Mouse (Mus musculus): Measurements from ENCODE around the gene Snx9. TPM values are rescaled to one million over a fixed set of nuclear protein-coding genes. Genes with fewer than 3 reads are reported as not detected.

Gene Snx9
- polyA plus RNA-seq, 2 experiments from 2014 or later, result 4.8 to 7.7 TPM

DNA sequence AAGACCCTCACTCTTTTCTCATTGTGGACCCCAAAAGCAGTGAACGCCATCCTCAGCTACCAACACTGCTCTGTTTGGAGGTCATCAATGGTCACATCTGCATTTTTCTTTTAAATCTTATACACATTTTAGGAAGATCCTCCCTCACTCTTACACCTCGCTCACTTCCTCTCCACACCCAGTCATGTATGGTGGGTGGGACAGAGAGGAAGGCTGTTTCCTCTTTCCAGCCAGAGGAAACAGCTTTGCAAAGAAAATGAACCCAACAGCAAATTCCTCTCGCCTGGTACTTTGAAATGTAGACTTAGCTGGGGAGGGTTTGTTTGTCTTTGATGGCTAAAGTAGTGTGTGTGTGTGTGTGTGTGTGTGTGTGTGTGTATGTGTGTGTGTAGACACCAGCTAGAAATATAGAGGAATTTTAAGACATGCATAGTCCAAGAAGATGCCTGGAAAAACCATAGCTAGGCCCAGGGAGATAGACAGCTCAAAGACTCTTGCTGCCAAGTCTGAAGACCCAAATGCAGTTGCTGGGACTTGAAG is 33.2 kb upstream of the Snx9 start:
- ATAC-seq, result no peak

DNA sequence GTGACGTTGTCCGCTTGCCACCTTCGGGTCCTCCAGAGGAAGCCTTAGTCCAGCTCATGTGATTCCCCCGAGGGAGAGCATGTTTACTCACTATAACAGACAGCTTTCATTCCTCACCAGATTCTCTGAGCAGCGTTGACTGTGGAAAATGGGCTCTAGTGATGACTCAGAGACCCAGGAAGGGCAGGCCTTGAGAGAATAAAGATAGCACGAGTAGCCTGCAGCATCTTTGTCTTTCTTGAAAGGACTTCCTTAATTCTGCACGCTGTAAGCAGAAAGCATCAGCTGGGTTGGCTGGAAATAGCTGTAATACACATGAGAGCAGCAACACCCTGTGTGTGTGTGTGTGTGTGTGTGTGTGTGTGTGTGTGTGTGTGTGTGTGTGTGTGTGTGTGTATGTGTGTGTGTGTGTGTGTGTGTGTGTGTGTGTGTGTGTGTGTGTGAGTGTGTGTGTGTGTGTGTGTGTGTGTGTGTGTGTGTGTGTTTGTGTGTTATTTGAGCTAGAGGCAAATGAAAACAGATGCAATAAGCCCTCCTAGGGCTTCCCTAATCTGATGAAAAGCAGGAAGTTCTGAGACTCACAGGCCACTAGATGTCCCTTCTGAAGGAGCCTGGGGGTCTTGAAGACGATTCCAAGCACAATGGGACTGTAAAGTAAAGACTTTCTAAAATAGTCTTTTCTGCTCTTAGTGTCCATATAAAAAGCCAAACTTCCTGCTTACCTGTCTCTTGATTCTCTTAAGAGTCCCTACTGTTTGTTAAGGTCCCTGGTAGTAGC is 27.1 kb upstream of the Snx9 start:
- ATAC-seq, result peak; percentile 32

GRCm38 (mm10) chr17:5814641-5814920 is 26.5 kb upstream of the Snx9 start:
- no peak for ATAC-seq

DNA sequence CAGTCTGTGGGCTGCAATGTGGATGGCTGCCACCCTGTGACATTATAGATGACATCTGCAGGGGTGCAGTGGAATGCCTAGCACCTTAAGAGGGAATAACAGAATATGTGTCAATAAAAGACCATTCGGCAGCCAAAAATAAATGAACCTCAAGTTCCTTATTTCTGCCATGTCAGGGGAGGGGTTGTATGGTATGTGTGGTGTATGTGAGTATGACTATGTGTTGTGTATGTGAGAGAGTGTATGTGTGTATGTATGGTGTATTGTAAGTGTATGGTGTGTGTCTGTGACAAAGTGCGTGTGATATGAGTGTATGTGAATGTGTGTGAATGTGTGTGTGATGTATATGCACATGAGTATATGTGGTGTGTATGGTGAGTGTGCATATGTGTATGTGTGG is 23.3 kb upstream of the Snx9 start:
- no peak for ATAC-seq

DNA sequence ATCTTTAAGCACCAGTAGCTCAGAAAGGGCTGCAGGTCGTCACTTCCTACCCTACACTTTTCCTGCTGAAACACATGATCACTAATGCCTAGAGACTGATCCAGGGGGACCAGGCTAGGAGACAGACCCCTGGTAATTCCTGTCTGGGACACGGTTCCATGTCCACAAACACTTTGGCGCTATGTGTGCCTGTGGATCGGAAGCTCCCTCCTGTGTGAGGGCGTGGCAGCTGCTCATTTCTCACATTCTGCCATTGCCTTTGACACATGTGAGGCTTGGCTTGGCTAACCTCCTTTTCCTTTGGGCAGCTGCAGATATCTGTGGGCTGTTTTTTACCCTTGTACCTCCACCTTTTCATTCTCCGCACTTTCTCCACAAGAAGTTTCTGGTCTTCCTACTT is 22.0 kb upstream of the Snx9 start:
- no peak for ATAC-seq

DNA sequence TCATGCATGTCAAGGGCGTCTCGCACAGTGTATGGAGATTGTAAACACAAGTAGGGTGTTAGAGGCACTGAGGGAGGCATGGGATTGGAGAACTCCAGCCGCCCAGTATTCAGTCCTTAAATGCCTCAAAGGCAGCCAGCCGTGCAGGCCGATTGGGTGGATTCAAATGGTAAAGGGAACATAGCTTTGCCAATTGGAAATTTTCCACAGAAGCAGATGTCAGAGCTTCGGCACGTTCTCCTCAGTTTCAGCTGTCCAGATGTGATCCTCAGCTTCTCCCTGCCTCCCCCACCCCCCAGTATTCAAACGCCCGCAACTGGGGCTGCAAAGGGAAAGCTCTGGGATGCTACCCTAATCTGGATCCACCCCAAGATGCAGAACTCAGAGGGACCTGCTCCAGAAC is 21.3 kb upstream of the Snx9 start:
- ATAC-seq, result no peak

GRCm38 (mm10) chr17:5822541-5822940 is 18.6 kb upstream of the Snx9 start:
- no peak for ATAC-seq

GRCm38 (mm10) chr17:5823032-5823431 is 18.1 kb upstream of the Snx9 start:
- no peak for ATAC-seq

- ATAC-seq, result peak; percentile 52
Measured at GRCm38 (mm10) chr17:5827836-5828582, 13.1 kb upstream of the Snx9 start.

DNA sequence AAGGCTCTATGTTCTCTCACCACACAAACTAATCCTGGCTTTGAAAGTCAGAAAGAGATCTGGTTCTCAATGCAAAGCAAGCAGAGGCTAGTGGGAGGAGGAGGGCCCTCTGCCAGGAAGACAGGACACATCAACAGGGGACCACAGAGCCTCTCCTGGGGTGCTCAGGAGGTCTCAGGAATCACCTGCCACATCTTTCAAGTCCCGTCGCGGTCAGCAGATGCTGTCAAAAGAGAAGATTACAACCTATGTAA is 12.6 kb upstream of the Snx9 start:
- ATAC-seq, result peak; percentile 28

DNA sequence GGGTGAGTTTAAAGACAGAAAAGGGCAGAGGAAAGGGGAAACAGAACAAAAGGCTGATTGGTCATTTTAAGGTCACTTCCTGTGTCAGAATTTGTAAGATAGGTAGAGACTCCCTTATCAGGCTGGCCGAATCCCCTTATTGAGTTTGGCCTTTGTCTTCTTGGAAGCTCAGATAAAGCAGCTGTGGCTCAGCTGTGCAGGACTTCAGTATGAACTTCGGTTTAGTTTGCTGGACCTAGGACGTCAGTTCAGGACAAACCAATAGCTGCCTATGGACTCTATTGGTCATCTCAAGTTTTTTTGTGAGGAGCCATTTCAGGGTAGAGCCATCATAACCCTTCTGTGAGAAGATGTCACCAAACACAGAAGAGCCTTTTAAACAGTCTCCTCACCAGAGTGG is 12.2 kb upstream of the Snx9 start:
- no peak for ATAC-seq

GRCm38 (mm10) chr17:5829930-5830329 is 11.2 kb upstream of the Snx9 start:
- ATAC-seq, result no peak

DNA sequence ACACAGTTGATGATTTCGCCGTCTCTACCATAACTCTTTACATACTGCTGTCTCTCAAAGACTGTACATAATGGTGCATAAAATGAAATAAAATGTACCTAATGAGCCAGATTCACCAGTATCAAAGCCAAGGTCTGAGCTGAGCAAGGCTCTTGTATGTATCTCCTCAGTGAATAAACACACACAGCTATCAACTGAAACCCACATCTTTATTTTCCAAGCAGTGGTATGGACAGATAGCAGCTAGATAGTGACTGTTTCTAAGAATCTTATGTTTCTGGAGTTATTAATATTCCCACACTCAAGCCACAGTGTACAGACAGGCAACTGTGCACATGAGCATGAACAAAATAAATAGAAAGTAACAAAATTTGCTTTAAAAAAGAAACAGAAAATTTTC is 10.7 kb upstream of the Snx9 start:
- no peak for ATAC-seq

- no peak for ATAC-seq
Measured at GRCm38 (mm10) chr17:5830832-5831231, 10.3 kb upstream of the Snx9 start.

GRCm38 (mm10) chr17:5831257-5831806 is 9.8 kb upstream of the Snx9 start:
- ATAC-seq, result no peak

GRCm38 (mm10) chr17:5834166-5834565 is 7.0 kb upstream of the Snx9 start:
- no peak for ATAC-seq

- ATAC-seq, result no peak
Measured at GRCm38 (mm10) chr17:5834798-5835328, 6.3 kb upstream of the Snx9 start.

- no peak for ATAC-seq
Measured at GRCm38 (mm10) chr17:5839549-5840240, 1.4 kb upstream of the Snx9 start.

- ATAC-seq, result no peak
Measured at GRCm38 (mm10) chr17:5840550-5841127, 490 bp upstream of the Snx9 start.

- peak; percentile 15 for ATAC-seq
Measured at GRCm38 (mm10) chr17:5841943-5842273, 779 bp downstream of the Snx9 start.

- ATAC-seq, result no peak
Measured at GRCm38 (mm10) chr17:5842988-5843640, 2.0 kb downstream of the Snx9 start.

DNA sequence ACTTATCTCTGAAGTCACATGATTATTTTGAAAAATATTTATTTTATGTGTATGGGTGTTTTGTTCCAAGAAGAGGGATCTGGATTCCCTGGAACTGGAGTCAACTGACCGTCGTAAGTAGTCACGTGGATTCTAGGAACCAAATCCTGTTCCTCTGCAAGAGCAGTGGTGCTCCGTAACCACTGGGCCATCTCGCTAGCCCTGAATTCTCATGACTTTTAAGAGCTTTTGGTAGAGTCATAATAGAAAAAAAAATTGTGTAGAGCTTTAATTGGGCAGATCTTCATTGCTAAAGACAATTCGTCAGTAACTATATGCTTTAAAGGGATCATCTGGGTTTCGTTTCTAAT is 2.5 kb downstream of the Snx9 start:
- no peak for ATAC-seq

- no peak for ATAC-seq
Measured at GRCm38 (mm10) chr17:5845376-5845775, 4.2 kb downstream of the Snx9 start.

Measured in activated CD4-positive, CD25-positive, alpha-beta regulatory T cell, adult 4 months (primary cell).